Mouse (Mus musculus) CH12.LX (cell line): ENCODE measurements around the gene Suco. TPM values are rescaled to one million over a fixed set of nuclear protein-coding genes. Genes with fewer than 3 reads are reported as not detected.

Source experiments
- DNase-seq: peaks from one replicate; pipeline ENCODE4 v3.0.0-alpha.2; 2013; ENCODE audit errors: extremely low read depth
- H3K27ac ChIP-seq: 2 replicates; pipeline ENCODE4 v1.5.1; 2012; ENCODE audit warnings: low read depth, mild to moderate bottlenecking, control low read depth, moderate library complexity; ENCODE audit not compliant: insufficient read depth
- H3K27me3 ChIP-seq: replicated peaks from 2 replicates; pipeline ENCODE3; 2012; ENCODE audit warnings: inconsistent platforms
- H3K36me3 ChIP-seq, 2 experiments: replicated peaks in 1 of 2; 2 replicates each; pipeline versions ENCODE3 to v1.6.1; 2012; ENCODE audit warnings: inconsistent platforms in 1 of 2, low read length in 1 of 2, mild to moderate bottlenecking in 1 of 2, mixed read lengths in 1 of 2, moderate library complexity in 1 of 2; ENCODE audit not compliant: control insufficient read depth in 1 of 2, insufficient read depth in 1 of 2
- H3K4me1 ChIP-seq, 2 experiments: 2 replicates each; pipeline ENCODE4 v1.6.1; 2012; ENCODE audit warnings: inconsistent platforms in 1 of 2, moderate library complexity in 1 of 2; ENCODE audit not compliant: insufficient read depth in 2 of 2, control insufficient read depth in 1 of 2
- H3K4me2 ChIP-seq: 2 replicates; pipeline ENCODE4 v1.6.1; 2012; ENCODE audit warnings: low read depth, mild to moderate bottlenecking, control low read depth; ENCODE audit not compliant: poor library complexity, insufficient read depth, severe bottlenecking
- H3K4me3 ChIP-seq, 3 experiments: fragments of 150-350 bp in 1 of 3; sonication (generic) in 1 of 3; replicated peaks in 1 of 3; 2 replicates each; pipeline versions ENCODE3 to v1.5.1; 2011 to 2012; ENCODE audit warnings: low read depth in 2 of 3, low read length in 2 of 3, mild to moderate bottlenecking in 2 of 3, moderate library complexity in 2 of 3, control low read depth in 1 of 3, improper control_type of control experiment in 1 of 3, inconsistent platforms in 1 of 3, mixed read lengths in 1 of 3; ENCODE audit not compliant: poor library complexity in 1 of 3
- H3K79me2 ChIP-seq: replicated peaks from 2 replicates; pipeline ENCODE4 v1.6.1; 2012; ENCODE audit warnings: mild to moderate bottlenecking, moderate library complexity; ENCODE audit not compliant: control insufficient read depth, poor library complexity, insufficient read depth, severe bottlenecking; ENCODE audit errors: extremely low read depth
- H3K9ac ChIP-seq: 2 replicates; pipeline ENCODE4 v1.6.1; 2012; ENCODE audit warnings: low read depth, mild to moderate bottlenecking, control low read depth, moderate library complexity; ENCODE audit not compliant: insufficient read depth
- H3K9me3 ChIP-seq: replicated peaks from 2 replicates; pipeline ENCODE3; 2012; ENCODE audit warnings: low read length, inconsistent platforms, mixed read lengths
- BHLHE40 ChIP-seq: IDR thresholded peaks from 2 replicates; pipeline ENCODE4 v1.6.1; 2011; ENCODE audit warnings: mild to moderate bottlenecking, low read depth, low read length, improper control_type of control experiment
- CHD1 ChIP-seq: IDR thresholded peaks from 2 replicates; pipeline ENCODE4 v1.6.1; 2012; ENCODE audit warnings: low read depth, low read length, improper control_type of control experiment, inconsistent platforms
- CTCF ChIP-seq, 2 experiments: IDR thresholded peaks in 1 of 2; conservative IDR thresholded peaks in 1 of 2; 2 replicates each; pipeline ENCODE4 v1.5.1; 2011 to 2012; ENCODE audit warnings: low read depth in 2 of 2, low read length in 2 of 2, improper control_type of control experiment in 1 of 2, inconsistent platforms in 1 of 2, mild to moderate bottlenecking in 1 of 2, moderate library complexity in 1 of 2
- ELF1 ChIP-seq: IDR thresholded peaks from 2 replicates; pipeline ENCODE4 v1.6.1; 2014; ENCODE audit warnings: low read depth, mild to moderate bottlenecking, inconsistent platforms, low read length, improper control_type of control experiment
- ETS1 ChIP-seq: conservative IDR thresholded peaks from 2 replicates; pipeline ENCODE4 v1.6.1; 2012; ENCODE audit warnings: low read depth, mild to moderate bottlenecking, inconsistent platforms, low read length, improper control_type of control experiment, moderate library complexity
- GABPA ChIP-seq: IDR thresholded peaks from 2 replicates; pipeline ENCODE4 v1.6.1; 2012; ENCODE audit warnings: low read depth, low read length, improper control_type of control experiment, inconsistent platforms; ENCODE audit not compliant: insufficient replicate concordance
- HCFC1 ChIP-seq: IDR thresholded peaks from 2 replicates; pipeline ENCODE4 v1.6.1; 2012; ENCODE audit warnings: low read depth, mild to moderate bottlenecking, inconsistent platforms, low read length, improper control_type of control experiment
- IRF4 ChIP-seq: IDR thresholded peaks from 2 replicates; pipeline ENCODE4 v1.6.1; 2014; ENCODE audit warnings: low read depth, mild to moderate bottlenecking, inconsistent platforms, low read length, improper control_type of control experiment
- JUND ChIP-seq: conservative IDR thresholded peaks from 2 replicates; pipeline ENCODE4 v1.6.1; 2011; ENCODE audit warnings: low read depth, low read length, improper control_type of control experiment
- MAFK ChIP-seq: IDR thresholded peaks from 2 replicates; pipeline ENCODE4 v1.6.1; 2011; ENCODE audit warnings: low read length, improper control_type of control experiment; ENCODE audit not compliant: insufficient replicate concordance
- MAZ ChIP-seq: IDR thresholded peaks from 2 replicates; pipeline ENCODE4 v1.6.1; 2012; ENCODE audit warnings: low read depth, mild to moderate bottlenecking, inconsistent platforms, low read length, improper control_type of control experiment, moderate library complexity
- MEF2A ChIP-seq: IDR thresholded peaks from 2 replicates; pipeline ENCODE4 v1.6.1; 2014; ENCODE audit warnings: low read depth, mild to moderate bottlenecking, inconsistent platforms, low read length, improper control_type of control experiment, borderline replicate concordance
- MXI1 ChIP-seq: IDR thresholded peaks from 2 replicates; pipeline ENCODE4 v1.6.1; 2011; ENCODE audit warnings: mild to moderate bottlenecking, low read depth, low read length, improper control_type of control experiment
- MYC ChIP-seq: IDR thresholded peaks from 2 replicates; pipeline ENCODE4 v1.6.1; 2011; ENCODE audit warnings: low read depth, mild to moderate bottlenecking, improper control_type of control experiment, low read length
- POLR2A ChIP-seq: IDR thresholded peaks from 2 replicates; pipeline ENCODE4 v1.6.1; 2011; ENCODE audit warnings: low read depth, mild to moderate bottlenecking, improper control_type of control experiment, low read length
- POLR2AphosphoS2 ChIP-seq: IDR thresholded peaks from 2 replicates; pipeline ENCODE4 v1.6.1; 2011; ENCODE audit warnings: low read depth, low read length, improper control_type of control experiment
- RAD21 ChIP-seq: IDR thresholded peaks from 2 replicates; pipeline ENCODE4 v1.6.1; 2011; ENCODE audit warnings: low read depth, mild to moderate bottlenecking, low read length, improper control_type of control experiment, moderate library complexity
- SMC3 ChIP-seq: IDR thresholded peaks from 2 replicates; pipeline ENCODE4 v1.6.1; 2011; ENCODE audit warnings: low read depth, low read length, improper control_type of control experiment
- TCF12 ChIP-seq: IDR thresholded peaks from 2 replicates; pipeline ENCODE4 v1.6.1; 2014; ENCODE audit warnings: low read depth, mild to moderate bottlenecking, inconsistent platforms, low read length, improper control_type of control experiment
- USF1 ChIP-seq: IDR thresholded peaks from 2 replicates; pipeline ENCODE4 v1.6.1; 2014; ENCODE audit warnings: low read depth, mild to moderate bottlenecking, inconsistent platforms, low read length, improper control_type of control experiment
- ZMIZ1 ChIP-seq: IDR thresholded peaks from 2 replicates; pipeline ENCODE4 v1.6.1; 2012; ENCODE audit warnings: low read depth, mild to moderate bottlenecking, inconsistent platforms, low read length, improper control_type of control experiment
- ZNF384 ChIP-seq: IDR thresholded peaks from 2 replicates; pipeline ENCODE4 v1.6.1; 2012; ENCODE audit warnings: low read depth, low read length, improper control_type of control experiment, inconsistent platforms
- dilution Hi-C: fragments of 300-500 bp; cut with MboI; formaldehyde crosslinking; loops from 2 replicates; pipeline ENCODE4 v1.14.3; 2020; ENCODE audit warnings: low sequenced_read_pairs; ENCODE audit not compliant: extremely low pct_unique_long_range_greater_than_20kb, extremely low pct_ligation_motif_present
- in situ Hi-C: fragments of 300-500 bp; cut with MboI; formaldehyde crosslinking; loops from 3 replicates; pipeline ENCODE4 v1.14.3; 2019; ENCODE audit warnings: low sequenced_read_pairs, low pct_ligation_motif_present, low pct_unique_long_range_greater_than_20kb, mixed read lengths
- polyA plus RNA-seq: library from polyadenylated mRNA; unstranded; fragments of >175 nt; gene quantifications from 2 replicates; pipeline ENCODE4 v1.2.1, GENCODE M21; 2012; ENCODE audit warnings: low read depth; ENCODE audit not compliant: insufficient read length
- total RNA-seq, 2 experiments: library from RNA; depleted of rRNA; stranded (reverse); fragments of 300-350 nt in 1 of 2; fragments of >200 nt in 1 of 2; gene quantifications; 2 replicates each; pipeline ENCODE4 v1.2.3; 2012 to 2014

Suco gene
- total and polyA plus RNA-seq, 3 experiments, result 21.8 to 41.9 (median 36.1) TPM

GRCm38 (mm10) chr1:161897235-161897634 lies 20.8 kb upstream of the Suco start:
- in situ Hi-C loops (no loop called here), dilution Hi-C loops (no loop called here)
- Histone ChIP-seq H3K9me3 (no peaks in the 10 kb centered on the region), H3K36me3 (no peaks in the 10 kb centered on the region), H3K4me3 (no peak overlapping the region), H3K4me2 (no peak overlapping the region), H3K4me1 (peaks cover 30 to 65% of the 10 kb centered on the region in 2 experiments), H3K27ac (no peak overlapping the region), H3K27me3 (no peaks in the 10 kb centered on the region), H3K79me2 (no peaks in the 10 kb centered on the region), H3K9ac (no peak overlapping the region)
- no peak for DNase-seq
- TF ChIP-seq ZMIZ1, result no peak

DNA sequence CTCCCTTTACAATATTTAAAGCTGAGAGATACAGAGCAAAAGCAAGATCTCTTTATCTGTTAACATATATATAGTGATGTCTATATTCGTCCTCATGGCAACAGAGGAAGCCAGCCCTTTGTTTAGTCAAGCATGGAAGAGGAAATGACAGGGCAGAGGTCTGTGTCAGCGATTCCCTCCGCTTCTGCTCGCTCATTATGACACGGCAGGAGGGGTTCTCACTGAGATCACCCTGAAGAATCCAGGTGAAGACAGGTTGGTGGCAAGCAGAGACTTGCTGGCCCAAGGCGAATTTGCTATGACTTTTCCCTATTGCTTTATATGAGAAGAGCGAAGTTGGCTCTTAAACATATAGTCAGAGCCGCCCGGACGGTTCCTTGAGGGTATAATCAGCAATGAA lies 19.6 kb upstream of the Suco start:
- no peaks in the 10 kb centered on the region for H3K79me2 ChIP-seq
- no peaks in the 10 kb centered on the region for H3K27me3 ChIP-seq
- no peaks in the 10 kb centered on the region for H3K9me3 ChIP-seq
- H3K4me2 ChIP-seq, result peak overlapping the region; percentile 3; the same call in 1 of the 2 replicates
- no peaks in the 10 kb centered on the region for H3K36me3 ChIP-seq
- no peak overlapping the region for H3K27ac ChIP-seq
- no peak for TF ChIP-seq JUND
- TF ChIP-seq MEF2A, result no peak
- 0 out of 2 replicates have a peak, but pooled peaks have one; percentile 55 for TF ChIP-seq CHD1
- no peak for TF ChIP-seq CTCF (conservative IDR thresholded peaks at IDR 0.05 in 1 of 2, IDR thresholded peaks at IDR 0.05 in 1 of 2; ENCODE audit: low read depth in 2 of 2, low read length in 2 of 2)
- no peak for TF ChIP-seq MAZ
- no peak for TF ChIP-seq ETS1
- no peak for TF ChIP-seq MXI1
- peak; percentile 32; the same call in 1 of the 2 replicates for TF ChIP-seq MAFK
- TF ChIP-seq MYC, result 0 out of 2 replicates have a peak, but pooled peaks have one; percentile 16
- TF ChIP-seq ZNF384, result no peak
- H3K9ac ChIP-seq, result no peak overlapping the region
- H3K4me3 ChIP-seq, result no peak overlapping the region
- DNase-seq, result peak; percentile 79
- peaks cover 29 to 71% of the 10 kb centered on the region in 2 experiments for H3K4me1 ChIP-seq
- dilution Hi-C loops (no loop called here), in situ Hi-C loops (no loop called here)

GRCm38 (mm10) chr1:161895014-161895413 lies 18.5 kb upstream of the Suco start:
- Histone ChIP-seq H3K9me3 (no peaks in the 10 kb centered on the region), H3K79me2 (no peaks in the 10 kb centered on the region), H3K9ac (no peak overlapping the region), H3K27me3 (no peaks in the 10 kb centered on the region), H3K4me2 (no peak overlapping the region), H3K36me3 (no peaks in the 10 kb centered on the region), H3K4me1 (peaks cover 26 to 73% of the 10 kb centered on the region in 2 experiments), H3K27ac (no peak overlapping the region), H3K4me3 (no peak overlapping the region)
- in situ Hi-C loops (no loop called here), dilution Hi-C loops (no loop called here)
- no peak for DNase-seq
- no peak for TF ChIP-seq ETS1
- no peak for TF ChIP-seq MAZ
- TF ChIP-seq TCF12, result no peak
- TF ChIP-seq HCFC1, result no peak
- TF ChIP-seq USF1, result no peak
- no peak for TF ChIP-seq IRF4
- TF ChIP-seq ELF1, result no peak
- no peak for TF ChIP-seq RAD21
- no peak for TF ChIP-seq MEF2A
- no peak for TF ChIP-seq JUND
- TF ChIP-seq POLR2A, result no peak
- TF ChIP-seq BHLHE40, result no peak
- no peak for TF ChIP-seq SMC3
- TF ChIP-seq POLR2AphosphoS2, result no peak
- no peak for TF ChIP-seq GABPA
